Mouse (Mus musculus) liver, postnatal 0 days (tissue): ENCODE results near the gene Nup214.

Experiments
- CTCF ChIP-seq: sonication (generic); IDR thresholded peaks from 2 replicates; pipeline ENCODE4 v1.5.1; 2016; ENCODE audit warnings: antibody characterized with exemption, low read depth
- EP300 ChIP-seq: IDR thresholded peaks from 2 replicates; pipeline ENCODE4 v1.6.1; 2016; ENCODE audit warnings: antibody characterized with exemption, low read depth, mild to moderate bottlenecking

DNA sequence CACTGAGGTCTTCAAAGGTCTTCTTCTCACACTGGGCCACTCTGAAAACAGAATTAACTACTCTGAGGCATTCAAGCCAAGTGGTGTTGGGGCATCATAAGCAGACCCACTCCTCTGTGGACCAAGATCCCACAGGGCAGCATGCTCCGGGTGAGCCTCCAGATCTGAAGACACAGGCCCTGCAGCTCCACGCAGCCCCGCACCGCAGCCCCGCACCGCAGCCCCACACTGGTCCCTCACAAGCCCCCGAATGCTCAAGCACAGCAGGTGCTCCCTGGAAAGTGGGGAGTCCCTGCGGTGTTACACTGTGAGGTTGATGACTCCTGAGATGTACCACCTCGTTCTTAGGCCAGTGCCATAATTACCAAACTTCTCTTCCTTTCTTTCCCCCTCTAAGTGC, 84.0 kb downstream of the Nup214 start:
- TF ChIP-seq CTCF, result no peak
- no peak for TF ChIP-seq EP300
